Mouse (Mus musculus): ENCODE measurements around the gene Orm3. TPM values are rescaled to one million over a fixed set of nuclear protein-coding genes. Genes with fewer than 3 reads are reported as not detected.

Orm3 gene
- polyA plus RNA-seq, 1 experiment = not detected

- peak; percentile 32 for DNase-seq (ENCODE audit: low read depth)
- no peak for TF ChIP-seq POLR2A (IDR thresholded peaks at IDR 0.05; ENCODE audit: borderline replicate concordance, extremely low read depth, insufficient read depth, insufficient read length, poor library complexity, severe bottlenecking)
- TF ChIP-seq CTCF (IDR thresholded peaks at IDR 0.05; ENCODE audit: borderline replicate concordance, extremely low read depth, insufficient read depth, insufficient read length) = no peak
These were observed 17.4 kb upstream of the Orm3 start for GRCm38 (mm10) chr4:63338414-63339076.

DNA sequence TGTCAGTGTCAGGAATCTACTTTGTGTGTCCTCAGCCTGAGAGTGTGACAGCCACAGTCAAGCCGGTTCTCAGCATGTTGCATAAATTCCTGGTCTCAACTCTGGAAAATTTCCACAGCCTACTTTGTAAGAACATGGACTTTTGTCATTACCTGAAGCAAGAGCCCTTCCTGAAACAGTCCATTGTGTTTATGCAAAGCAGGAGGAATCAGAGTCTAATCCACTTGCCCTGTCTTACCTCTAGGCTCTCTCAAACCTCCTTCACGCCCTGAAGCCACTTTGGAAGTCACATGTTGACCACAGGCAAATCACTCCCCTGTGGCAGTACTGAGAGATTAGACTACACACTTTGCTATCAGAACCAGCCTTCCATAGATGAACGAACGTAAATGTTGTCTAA, 13.5 kb upstream of the Orm3 start:
- no peak for DNase-seq (ENCODE audit: low read depth)
- TF ChIP-seq POLR2A (IDR thresholded peaks at IDR 0.05; ENCODE audit: borderline replicate concordance, extremely low read depth, insufficient read depth, insufficient read length, poor library complexity, severe bottlenecking) (no peak), CTCF (IDR thresholded peaks at IDR 0.05; ENCODE audit: borderline replicate concordance, extremely low read depth, insufficient read depth, insufficient read length) (no peak)

- no peak for DNase-seq (ENCODE audit: low read depth)
- TF ChIP-seq POLR2A (IDR thresholded peaks at IDR 0.05; ENCODE audit: borderline replicate concordance, extremely low read depth, insufficient read depth, insufficient read length, poor library complexity, severe bottlenecking) = no peak
- TF ChIP-seq CTCF (IDR thresholded peaks at IDR 0.05; ENCODE audit: borderline replicate concordance, extremely low read depth, insufficient read depth, insufficient read length) = no peak
These were observed 12.4 kb upstream of the Orm3 start for GRCm38 (mm10) chr4:63343608-63344007.

DNA sequence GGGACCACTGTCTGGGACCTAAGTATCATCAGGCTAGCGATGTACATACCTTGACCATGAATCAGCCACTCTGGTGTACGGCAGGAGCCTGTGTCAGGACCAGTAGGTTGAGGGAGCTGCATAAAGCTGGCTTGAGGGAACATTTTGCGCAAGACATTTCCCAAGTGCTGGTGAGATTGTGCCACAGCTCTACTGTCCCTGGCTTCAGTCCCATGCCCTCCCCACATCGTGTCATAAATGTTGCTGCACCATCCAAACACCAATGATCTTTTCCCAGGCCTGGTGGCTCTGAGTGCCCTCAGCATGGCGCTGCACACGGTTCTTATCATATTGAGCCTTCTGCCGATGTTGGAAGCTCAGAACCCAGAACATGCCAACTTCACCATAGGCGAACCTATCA, 11.7 kb upstream of the Orm3 start, which contains the start of gene Orm1:
Gene Orm1, plus strand, starts transcription at position 266 of the 400 bp plus-strand sequence.
- no peak for DNase-seq (ENCODE audit: low read depth)
- TF ChIP-seq CTCF (IDR thresholded peaks at IDR 0.05; ENCODE audit: borderline replicate concordance, extremely low read depth, insufficient read depth, insufficient read length) (no peak), POLR2A (IDR thresholded peaks at IDR 0.05; ENCODE audit: borderline replicate concordance, extremely low read depth, insufficient read depth, insufficient read length, poor library complexity, severe bottlenecking) (no peak)

GRCm38 (mm10) chr4:63345261-63345660, 10.7 kb upstream of the Orm3 start:
- TF ChIP-seq POLR2A (IDR thresholded peaks at IDR 0.05; ENCODE audit: borderline replicate concordance, extremely low read depth, insufficient read depth, insufficient read length, poor library complexity, severe bottlenecking) = no peak
- no peak for TF ChIP-seq CTCF (IDR thresholded peaks at IDR 0.05; ENCODE audit: borderline replicate concordance, extremely low read depth, insufficient read depth, insufficient read length)
- DNase-seq (ENCODE audit: low read depth) = no peak

GRCm38 (mm10) chr4:63346659-63347058, 9.3 kb upstream of the Orm3 start:
- no peak for TF ChIP-seq CTCF (IDR thresholded peaks at IDR 0.05; ENCODE audit: borderline replicate concordance, extremely low read depth, insufficient read depth, insufficient read length)
- TF ChIP-seq POLR2A (IDR thresholded peaks at IDR 0.05; ENCODE audit: borderline replicate concordance, extremely low read depth, insufficient read depth, insufficient read length, poor library complexity, severe bottlenecking) = no peak
- no peak for DNase-seq (ENCODE audit: low read depth)

DNA sequence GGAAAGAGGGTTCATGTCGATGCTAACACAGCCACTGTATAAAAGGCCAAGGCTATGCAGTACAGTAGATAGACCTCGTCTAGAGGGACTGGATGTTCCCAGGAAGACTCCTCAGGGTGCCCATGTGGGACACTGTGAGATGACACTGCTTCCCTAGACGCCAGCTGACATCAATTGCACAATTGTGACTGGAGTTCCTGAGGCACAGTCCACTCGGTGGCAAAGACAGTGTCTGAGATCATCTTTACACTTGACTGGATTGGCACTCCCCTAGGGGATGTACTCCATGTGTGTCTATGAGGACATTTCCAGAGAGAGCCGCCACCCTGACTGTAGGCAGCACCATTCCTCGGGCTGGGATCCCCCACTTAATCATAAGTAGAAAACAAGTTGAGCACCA, 7.4 kb upstream of the Orm3 start:
- DNase-seq (ENCODE audit: low read depth) = no peak
- TF ChIP-seq CTCF (IDR thresholded peaks at IDR 0.05; ENCODE audit: borderline replicate concordance, extremely low read depth, insufficient read depth, insufficient read length) = no peak
- no peak for TF ChIP-seq POLR2A (IDR thresholded peaks at IDR 0.05; ENCODE audit: borderline replicate concordance, extremely low read depth, insufficient read depth, insufficient read length, poor library complexity, severe bottlenecking)

DNA sequence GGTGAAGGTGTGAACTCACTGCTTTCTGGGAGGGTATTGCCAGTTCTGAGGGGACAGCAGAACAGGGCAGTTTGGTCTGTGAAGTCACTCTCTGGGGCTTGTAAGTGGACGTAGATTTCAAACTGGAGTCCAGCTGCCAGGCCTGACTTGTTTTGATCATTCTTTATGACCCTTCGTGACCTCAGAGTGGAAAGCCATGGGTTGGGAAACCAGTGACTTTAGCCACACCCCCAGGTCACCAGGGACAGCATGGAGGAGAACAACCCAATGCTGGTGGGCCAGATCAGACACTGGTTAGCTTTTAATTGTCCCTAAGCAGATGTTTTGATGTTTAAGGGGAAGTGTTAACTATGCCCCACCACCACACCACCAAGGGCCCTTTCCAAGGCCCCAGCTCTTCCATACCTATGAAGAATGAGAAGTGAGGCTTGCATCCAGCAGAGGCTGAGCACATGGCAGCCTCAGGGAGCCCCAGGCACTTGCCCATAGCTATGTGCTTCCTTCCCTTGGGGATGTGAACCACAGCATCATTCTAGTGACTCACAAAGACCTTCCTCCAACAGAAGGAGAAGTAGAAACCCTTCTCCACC, 1.1 kb downstream of the Orm3 start:
- no peak for TF ChIP-seq CTCF (IDR thresholded peaks at IDR 0.05; ENCODE audit: borderline replicate concordance, extremely low read depth, insufficient read depth, insufficient read length)
- DNase-seq (ENCODE audit: low read depth) = no peak

- no peak for TF ChIP-seq CTCF (IDR thresholded peaks at IDR 0.05; ENCODE audit: borderline replicate concordance, extremely low read depth, insufficient read depth, insufficient read length)
- no peak for TF ChIP-seq POLR2A (IDR thresholded peaks at IDR 0.05; ENCODE audit: borderline replicate concordance, extremely low read depth, insufficient read depth, insufficient read length, poor library complexity, severe bottlenecking)
- DNase-seq (ENCODE audit: low read depth) = no peak
These were observed 3.9 kb downstream of the Orm3 start for GRCm38 (mm10) chr4:63359861-63360260.

DNA sequence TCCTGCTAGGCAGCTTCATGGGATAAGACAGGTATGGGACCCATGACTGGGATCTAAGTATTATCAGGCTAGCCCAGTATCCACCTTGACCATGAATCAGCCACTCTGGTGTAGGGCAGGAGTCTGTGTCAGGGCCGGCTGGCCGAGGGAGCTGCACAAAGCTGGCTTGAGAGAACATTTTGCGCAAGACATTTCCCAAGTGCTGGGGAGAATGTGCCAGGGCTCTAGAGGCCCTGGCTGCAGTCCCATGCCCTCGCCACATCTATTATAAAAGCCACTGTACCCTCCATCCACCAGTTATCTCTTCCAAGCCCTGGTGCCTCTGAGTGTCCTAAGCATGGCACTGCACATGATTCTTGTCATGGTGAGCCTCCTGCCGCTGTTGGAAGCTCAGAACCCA, 6.2 kb downstream of the Orm3 start, which contains the start of gene Orm2:
Gene Orm2, plus strand, starts transcription at position 300 of the 400 bp plus-strand sequence.
- no peak for DNase-seq (ENCODE audit: low read depth)
- TF ChIP-seq CTCF (IDR thresholded peaks at IDR 0.05; ENCODE audit: borderline replicate concordance, extremely low read depth, insufficient read depth, insufficient read length) (no peak), POLR2A (IDR thresholded peaks at IDR 0.05; ENCODE audit: borderline replicate concordance, extremely low read depth, insufficient read depth, insufficient read length, poor library complexity, severe bottlenecking) (no peak)

- TF ChIP-seq CTCF (IDR thresholded peaks at IDR 0.05; ENCODE audit: borderline replicate concordance, extremely low read depth, insufficient read depth, insufficient read length) (peak; percentile 99), POLR2A (IDR thresholded peaks at IDR 0.05; ENCODE audit: borderline replicate concordance, extremely low read depth, insufficient read depth, insufficient read length, poor library complexity, severe bottlenecking) (no peak)
- peak; percentile 80 for DNase-seq (ENCODE audit: low read depth)
These were observed 12.6 kb downstream of the Orm3 start for GRCm38 (mm10) chr4:63368577-63368976.

GRCm38 (mm10) chr4:63370897-63371296, 14.9 kb downstream of the Orm3 start:
- DNase-seq (ENCODE audit: low read depth) = no peak

More at GRCm38 (mm10) chr4:63370897-63371296, 14.9 kb downstream of the Orm3 start:
- TF ChIP-seq POLR2A (IDR thresholded peaks at IDR 0.05; ENCODE audit: borderline replicate concordance, extremely low read depth, insufficient read depth, insufficient read length, poor library complexity, severe bottlenecking) (no peak), CTCF (IDR thresholded peaks at IDR 0.05; ENCODE audit: borderline replicate concordance, extremely low read depth, insufficient read depth, insufficient read length) (no peak)

Measured in brain, embryonic 14.5 days (tissue).